Mouse (Mus musculus) hindbrain, embryonic 14.5 days (tissue): ENCODE results near the gene Srl. TPM values are rescaled to one million over a fixed set of nuclear protein-coding genes. Genes with fewer than 3 reads are reported as not detected.

ENCODE experiments used
- ATAC-seq: fragments of 200-750 bp; cut with Nextera tagmentation; 2 replicates; pipeline ENCODE4 v1.8.0; 2017; ENCODE audit warnings: moderate number of reproducible peaks, mild to moderate bottlenecking, moderate TSS enrichment, moderate library complexity; ENCODE audit not compliant: low FRiP score
- DNase-seq: peaks from one replicate; pipeline ENCODE4 v3.0.0-alpha.2; 2015; ENCODE audit warnings: low spot score
- H3K27ac ChIP-seq: fragments of 300-500 bp; sonication (generic); 2 replicates; pipeline ENCODE4 v1.5.1; 2014; ENCODE audit warnings: mild to moderate bottlenecking, moderate library complexity
- H3K27me3 ChIP-seq: fragments of 300-500 bp; sonication (generic); 2 replicates; pipeline ENCODE4 v1.6.1; 2014; ENCODE audit warnings: mild to moderate bottlenecking, low read length, mixed read lengths; ENCODE audit not compliant: control insufficient read depth, insufficient read depth
- H3K36me3 ChIP-seq: fragments of 300-500 bp; sonication (generic); replicated peaks from 2 replicates; pipeline ENCODE4 v1.6.1; 2014; ENCODE audit not compliant: control insufficient read depth, insufficient read depth
- H3K4me1 ChIP-seq: fragments of 300-500 bp; sonication (generic); replicated peaks from 2 replicates; pipeline ENCODE4 v1.6.1; 2014; ENCODE audit warnings: antibody characterized with exemption, low read length, mixed read lengths; ENCODE audit not compliant: control insufficient read depth, insufficient read depth
- H3K4me2 ChIP-seq: fragments of 300-500 bp; sonication (generic); replicated peaks from 2 replicates; pipeline ENCODE4 v1.6.1; 2014; ENCODE audit warnings: mild to moderate bottlenecking, moderate library complexity
- H3K4me3 ChIP-seq: fragments of 300-500 bp; sonication (generic); replicated peaks from 2 replicates; pipeline ENCODE4 v1.5.1; 2014; ENCODE audit warnings: mild to moderate bottlenecking, low read length
- H3K9ac ChIP-seq: fragments of 300-500 bp; sonication (generic); 2 replicates; pipeline ENCODE4 v1.6.1; 2014
- H3K9me3 ChIP-seq: fragments of 300-500 bp; sonication (generic); 2 replicates; pipeline ENCODE4 v1.6.1; 2016; ENCODE audit warnings: low read length; ENCODE audit not compliant: control insufficient read depth
- WGBS: fragments of 180-500 bp; shearing (Covaris S2); extraction: QIAGEN DNeasy Blood & Tissue Kit; methylation state at CpG from one replicate; pipeline ENCODE4 v1.1.7; 2014; 5-methylcytosine and 5-hydroxymethylcytosine counted together
- polyA plus RNA-seq: library from polyadenylated mRNA; unstranded; fragments of >200 nt; fragmentation: Nextera tagmentation; extraction: Ambion mirVana; gene quantifications from 2 replicates; pipeline ENCODE4 v1.2.1, GENCODE M21; 2014

Gene Srl
- polyA plus RNA-seq, 1 experiment from 2014 or later: 28.0 TPM

DNA sequence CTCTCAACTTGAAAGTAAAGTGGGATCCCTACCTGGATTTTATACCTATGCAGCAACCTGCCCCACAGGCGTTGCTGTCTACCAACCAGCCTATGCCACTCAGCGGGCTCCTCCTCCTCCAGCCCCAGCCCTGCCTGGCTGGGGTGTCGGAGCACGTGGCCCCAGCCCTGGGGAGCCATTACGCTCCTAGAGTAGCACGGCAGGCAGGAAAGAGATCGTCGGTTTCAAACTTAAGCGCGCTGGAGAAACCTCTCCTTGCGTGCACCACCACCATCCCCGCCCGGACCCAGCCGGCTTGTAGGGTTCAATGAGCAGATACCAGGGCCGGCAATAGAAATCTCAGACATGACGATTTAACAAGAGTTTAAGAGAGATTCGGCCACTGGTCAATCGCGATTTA lies 16.3 kb upstream of the Srl start:
- peak overlapping the region; percentile 82 for H3K4me2 ChIP-seq
- WGBS: 1% methylated on average over 19 of the region's 19 CpGs
- H3K27ac ChIP-seq: peak overlapping the region; percentile 83
- ATAC-seq (peak; percentile 25), DNase-seq (no peak)
- peak overlapping the region; percentile 55 for H3K4me3 ChIP-seq
- no peaks in the 10 kb centered on the region for H3K27me3 ChIP-seq
- H3K36me3 ChIP-seq: no peaks in the 10 kb centered on the region
- H3K4me1 ChIP-seq: peaks cover 18% of the 10 kb centered on the region; the same call in 1 of the 2 replicates
- H3K9ac ChIP-seq: peak overlapping the region; percentile 86
- H3K9me3 ChIP-seq: no peaks in the 10 kb centered on the region

GRCm38 (mm10) chr16:4557085-4557484 lies 15.5 kb upstream of the Srl start:
- 89% methylated on average over 1 of the region's 1 CpGs for WGBS
- Histone ChIP-seq H3K4me1 (peaks cover 18% of the 10 kb centered on the region; the same call in 1 of the 2 replicates), H3K36me3 (no peaks in the 10 kb centered on the region), H3K27me3 (no peaks in the 10 kb centered on the region), H3K27ac (no peak overlapping the region), H3K4me2 (peak overlapping the region; percentile 82), H3K9ac (peak overlapping the region; percentile 86; the same call in 1 of the 2 replicates), H3K9me3 (no peaks in the 10 kb centered on the region), H3K4me3 (peak overlapping the region; percentile 55; the same call in 1 of the 2 replicates)
- no peak for ATAC-seq
- no peak for DNase-seq

GRCm38 (mm10) chr16:4555555-4555954 lies 13.9 kb upstream of the Srl start:
- WGBS: 97% methylated on average over 1 of the region's 1 CpGs
- H3K4me2 ChIP-seq: no peak overlapping the region
- DNase-seq: no peak
- ATAC-seq: no peak
- no peaks in the 10 kb centered on the region for H3K27me3 ChIP-seq
- H3K4me3 ChIP-seq: no peak overlapping the region
- no peak overlapping the region for H3K9ac ChIP-seq
- H3K4me1 ChIP-seq: peaks cover 18% of the 10 kb centered on the region; the same call in 1 of the 2 replicates
- 0 out of 2 replicates have a peak, but pooled peaks cover 8% of the 10 kb centered on the region for H3K36me3 ChIP-seq
- H3K27ac ChIP-seq: no peak overlapping the region
- no peaks in the 10 kb centered on the region for H3K9me3 ChIP-seq

GRCm38 (mm10) chr16:4552829-4553550 lies 11.4 kb upstream of the Srl start:
- H3K27ac ChIP-seq: no peak overlapping the region
- H3K9ac ChIP-seq: no peak overlapping the region

DNA sequence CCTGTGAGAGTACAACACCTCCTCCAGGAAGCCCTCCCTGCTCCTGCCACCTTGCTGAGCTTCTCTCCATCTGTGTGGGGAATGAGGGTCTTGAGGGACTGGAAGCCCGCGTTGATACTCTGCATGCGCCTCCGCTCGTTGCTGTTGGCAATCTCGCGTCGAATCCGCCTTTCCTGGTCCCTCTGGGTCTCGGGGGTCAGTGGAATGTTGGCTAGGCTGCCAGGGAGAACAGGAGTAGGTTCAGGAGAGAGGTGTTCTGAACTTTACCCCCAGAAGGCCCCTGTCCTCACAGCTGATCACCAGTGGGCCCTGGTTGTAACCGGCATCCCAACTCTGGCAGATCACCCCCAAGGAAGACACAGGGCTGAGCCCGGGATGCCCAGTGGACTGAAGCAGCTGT lies 10.3 kb upstream of the Srl start:
- Histone ChIP-seq H3K27me3 (no peaks in the 10 kb centered on the region), H3K4me2 (no peak overlapping the region), H3K36me3 (peaks cover 34% of the 10 kb centered on the region), H3K9me3 (no peaks in the 10 kb centered on the region), H3K27ac (no peak overlapping the region), H3K4me3 (no peak overlapping the region), H3K4me1 (peaks cover 6% of the 10 kb centered on the region; the same call in 1 of the 2 replicates), H3K9ac (no peak overlapping the region)
- WGBS: 96% methylated on average over 12 of the region's 12 CpGs
- ATAC-seq: no peak
- no peak for DNase-seq

More at GRCm38 (mm10) chr16:4552829-4553550, 11.4 kb upstream of the Srl start:
- Histone ChIP-seq H3K4me3 (no peak overlapping the region), H3K4me2 (no peak overlapping the region), H3K4me1 (peaks cover 17% of the 10 kb centered on the region; the same call in 1 of the 2 replicates), H3K36me3 (peaks cover 27% of the 10 kb centered on the region), H3K9me3 (no peaks in the 10 kb centered on the region), H3K27me3 (no peaks in the 10 kb centered on the region)
- WGBS: 57% methylated on average over 6 of the region's 6 CpGs
- DNase-seq (no peak), ATAC-seq (no peak)

- DNase-seq (peak; percentile 78), ATAC-seq (peak; percentile 68; the same call in 1 of the 2 replicates)
- Histone ChIP-seq H3K4me3 (no peak overlapping the region), H3K9me3 (no peaks in the 10 kb centered on the region), H3K4me1 (peaks cover 5% of the 10 kb centered on the region; the same call in 1 of the 2 replicates), H3K36me3 (peaks cover 40% of the 10 kb centered on the region), H3K27me3 (no peaks in the 10 kb centered on the region), H3K4me2 (no peak overlapping the region), H3K27ac (no peak overlapping the region), H3K9ac (no peak overlapping the region)
- WGBS: 41% methylated on average over 13 of the region's 13 CpGs
Measured at GRCm38 (mm10) chr16:4551056-4551455, 9.4 kb upstream of the Srl start.

GRCm38 (mm10) chr16:4548953-4549688 lies 7.5 kb upstream of the Srl start:
- Histone ChIP-seq H3K27me3 (no peaks in the 10 kb centered on the region), H3K9ac (no peak overlapping the region), H3K9me3 (no peaks in the 10 kb centered on the region), H3K4me3 (no peak overlapping the region), H3K27ac (no peak overlapping the region), H3K36me3 (peaks cover 54% of the 10 kb centered on the region), H3K4me2 (no peak overlapping the region), H3K4me1 (peaks cover 5% of the 10 kb centered on the region; the same call in 1 of the 2 replicates)
- no peak for DNase-seq
- WGBS: 92% methylated on average over 18 of the region's 18 CpGs
- ATAC-seq: no peak

DNA sequence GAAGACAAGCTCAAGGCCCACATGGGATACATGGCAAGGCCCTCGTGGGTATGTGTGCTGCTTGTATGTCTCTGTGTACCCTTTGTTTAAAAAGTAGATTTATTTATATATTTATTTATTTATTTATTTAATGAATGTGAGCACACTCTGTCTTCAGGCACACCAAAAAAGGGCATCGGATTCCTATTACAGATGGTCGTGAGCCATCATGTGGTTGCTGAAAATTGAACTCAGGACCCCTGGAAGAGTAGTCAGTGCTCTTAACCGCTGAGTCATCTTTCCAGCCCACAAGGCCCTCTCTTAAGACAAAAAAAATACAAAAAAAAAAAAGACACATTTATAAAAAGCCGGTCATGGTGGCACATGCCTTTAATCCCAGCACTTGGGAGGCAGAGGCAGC lies 6.0 kb upstream of the Srl start:
- Histone ChIP-seq H3K4me2 (no peak overlapping the region), H3K9ac (no peak overlapping the region), H3K36me3 (peaks cover 54% of the 10 kb centered on the region), H3K27ac (no peak overlapping the region), H3K4me1 (no peaks in the 10 kb centered on the region; the same call in 1 of the 2 replicates), H3K4me3 (no peak overlapping the region), H3K9me3 (no peaks in the 10 kb centered on the region), H3K27me3 (no peaks in the 10 kb centered on the region)
- ATAC-seq: no peak
- WGBS: 94% methylated on average over 5 of the region's 5 CpGs
- no peak for DNase-seq

GRCm38 (mm10) chr16:4546838-4547237 lies 5.2 kb upstream of the Srl start:
- H3K27ac ChIP-seq: no peak overlapping the region
- no peaks in the 10 kb centered on the region for H3K27me3 ChIP-seq
- H3K4me3 ChIP-seq: no peak overlapping the region
- no peaks in the 10 kb centered on the region for H3K9me3 ChIP-seq
- 98% methylated on average over 8 of the region's 8 CpGs for WGBS
- peaks cover 6% of the 10 kb centered on the region for H3K4me1 ChIP-seq
- no peak overlapping the region for H3K9ac ChIP-seq
- DNase-seq (no peak), ATAC-seq (no peak)
- H3K36me3 ChIP-seq: peaks cover 54% of the 10 kb centered on the region
- H3K4me2 ChIP-seq: no peak overlapping the region
